Mouse (Mus musculus): Measurements from ENCODE around the gene Thpo. TPM values are rescaled to one million over a fixed set of nuclear protein-coding genes. Genes with fewer than 3 reads are reported as not detected.

Thpo gene
- polyA plus RNA-seq, 1 experiment = 0.98 TPM

DNA sequence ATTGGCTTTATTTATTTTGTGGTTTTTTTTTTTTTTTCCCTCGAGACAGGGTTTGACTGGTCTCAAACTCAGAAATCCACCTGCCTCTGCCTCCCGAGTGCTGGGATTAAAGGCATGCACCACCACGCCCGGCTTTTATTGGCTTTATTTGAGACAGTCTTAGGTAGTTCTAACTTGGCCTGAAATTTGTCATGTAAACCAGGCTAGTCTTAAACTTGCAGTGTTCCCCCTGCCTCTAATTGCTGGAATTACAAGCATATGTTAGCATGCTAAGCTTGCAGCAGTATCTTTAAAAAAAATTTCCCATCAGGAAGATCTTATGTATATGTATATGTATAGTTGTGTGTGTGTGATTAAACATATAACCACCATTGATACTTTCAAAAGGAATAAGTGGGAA, 57.6 kb downstream of the Thpo start:
- TF ChIP-seq POLR2A (IDR thresholded peaks at IDR 0.05; ENCODE audit: low read depth, low read length) (no peak), CTCF (IDR thresholded peaks at IDR 0.05; ENCODE audit: borderline replicate concordance, insufficient read depth, low read length) (no peak)
- peaks cover 14% of the 10 kb centered on the region for H3K4me1 ChIP-seq (ENCODE audit: control insufficient read depth, insufficient read depth, low read length)
- no peak overlapping the region for H3K4me3 ChIP-seq (ENCODE audit: insufficient read depth, low read length)
- H3K27ac ChIP-seq (ENCODE audit: insufficient read depth, low read length) = no peak overlapping the region

DNA sequence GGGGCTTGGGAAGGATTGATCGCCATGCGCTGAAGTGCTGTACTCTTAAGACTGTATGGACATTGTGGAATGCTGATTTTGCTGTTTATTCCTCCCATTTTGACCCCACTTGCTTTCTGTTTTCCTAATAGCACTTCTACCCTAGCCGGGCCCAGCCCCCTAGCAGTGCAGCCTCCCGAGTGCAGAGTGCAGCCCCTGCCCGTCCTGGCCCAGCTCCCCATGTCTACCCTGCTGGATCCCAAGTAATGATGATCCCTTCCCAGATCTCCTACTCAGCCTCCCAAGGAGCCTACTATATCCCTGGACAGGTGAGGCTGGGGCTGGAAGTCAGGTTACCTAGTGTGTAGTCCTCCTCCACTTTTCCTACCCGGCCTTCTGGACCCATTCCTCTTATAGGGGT, 59.1 kb downstream of the Thpo start:
- no peak for TF ChIP-seq POLR2A (IDR thresholded peaks at IDR 0.05; ENCODE audit: low read depth, low read length)
- no peak for TF ChIP-seq CTCF (IDR thresholded peaks at IDR 0.05; ENCODE audit: borderline replicate concordance, insufficient read depth, low read length)
- H3K4me1 ChIP-seq (ENCODE audit: control insufficient read depth, insufficient read depth, low read length) = peaks cover 14% of the 10 kb centered on the region
- peak overlapping the region; percentile 99 for H3K4me3 ChIP-seq (ENCODE audit: insufficient read depth, low read length)
- no peak overlapping the region for H3K27ac ChIP-seq (ENCODE audit: insufficient read depth, low read length)

Other genes with a start within 250 kb of the Thpo start
- gene Eif2b5, start 235.7 kb downstream of the Thpo start, polyA plus RNA-seq (2011; ENCODE audit: insufficient read length, low read depth, missing spikeins) = 53.8 and 61.5 TPM in 2 replicates
- gene Dvl3, start 217.5 kb downstream of the Thpo start, polyA plus RNA-seq (2011; ENCODE audit: insufficient read length, low read depth, missing spikeins) = 51.4 and 57.3 TPM in 2 replicates
- gene Ap2m1, start 199.0 kb downstream of the Thpo start, polyA plus RNA-seq (2011; ENCODE audit: insufficient read length, low read depth, missing spikeins) = 448 and 450 TPM in 2 replicates
- gene Abcf3, start 185.9 kb downstream of the Thpo start, polyA plus RNA-seq (2011; ENCODE audit: insufficient read length, low read depth, missing spikeins) = 50.9 and 53.2 TPM in 2 replicates
- not detected in 2 replicates for gene Vwa5b2, start 145.0 kb downstream of the Thpo start, polyA plus RNA-seq (2011; ENCODE audit: insufficient read length, low read depth, missing spikeins)
- gene Eef1akmt4, start 122.9 kb downstream of the Thpo start, polyA plus RNA-seq (2011; ENCODE audit: insufficient read length, low read depth, missing spikeins) = 14.3 and 15.2 TPM in 2 replicates
- 2.6 TPM in 1 of 2 replicates, not detected in the other for gene Gm49333, start 122.9 kb downstream of the Thpo start, polyA plus RNA-seq (2011; ENCODE audit: insufficient read length, low read depth, missing spikeins)
- 31.4 and 34.6 TPM in 2 replicates for gene Alg3, start 122.8 kb downstream of the Thpo start, polyA plus RNA-seq (2011; ENCODE audit: insufficient read length, low read depth, missing spikeins)
- 8.9 and 9.7 TPM in 2 replicates for gene Camk2n2, start 113.2 kb downstream of the Thpo start, polyA plus RNA-seq (2011; ENCODE audit: insufficient read length, low read depth, missing spikeins)
- 11.4 and 17.2 TPM in 2 replicates for gene Ece2, start 104.7 kb downstream of the Thpo start, polyA plus RNA-seq (2011; ENCODE audit: insufficient read length, low read depth, missing spikeins)
- gene Psmd2, start 82.9 kb downstream of the Thpo start, polyA plus RNA-seq (2011; ENCODE audit: insufficient read length, low read depth, missing spikeins) = 211 and 217 TPM in 2 replicates
- 337 and 421 TPM in 2 replicates for gene Eif4g1, start 66.2 kb downstream of the Thpo start, polyA plus RNA-seq (2011; ENCODE audit: insufficient read length, low read depth, missing spikeins)
- gene Fam131a, start 41.3 kb downstream of the Thpo start, polyA plus RNA-seq (2011; ENCODE audit: insufficient read length, low read depth, missing spikeins) = 7.7 and 9.9 TPM in 2 replicates
- gene Polr2h, start 16.8 kb downstream of the Thpo start, polyA plus RNA-seq (2011; ENCODE audit: insufficient read length, low read depth, missing spikeins) = 36.5 and 38.8 TPM in 2 replicates
- 7.0 and 7.9 TPM in 2 replicates for gene Clcn2, start 16.8 kb downstream of the Thpo start, polyA plus RNA-seq (2011; ENCODE audit: insufficient read length, low read depth, missing spikeins)
- gene Chrd, start 1.4 kb downstream of the Thpo start, polyA plus RNA-seq (2011; ENCODE audit: insufficient read length, low read depth, missing spikeins) = 3.8 and 7.3 TPM in 2 replicates